Mouse (Mus musculus): Measurements from ENCODE around the gene Krt34. TPM values are rescaled to one million over a fixed set of nuclear protein-coding genes. Genes with fewer than 3 reads are reported as not detected.

The Krt34 gene
- polyA plus RNA-seq, 1 experiment from 2014 or later: not detected

- Histone ChIP-seq H3K27ac (ENCODE audit: low read depth) (no peak overlapping the region), H3K4me1 (replicated peaks; ENCODE audit: control insufficient read depth, insufficient read depth, low read length) (no peaks in the 10 kb centered on the region), H3K27me3 (replicated peaks; ENCODE audit: control insufficient read depth, insufficient read depth, low read length) (no peaks in the 10 kb centered on the region), H3K9me3 (ENCODE audit: control insufficient read depth, low read length) (no peaks in the 10 kb centered on the region), H3K9ac (ENCODE audit: low read length) (no peak overlapping the region), H3K4me2 (ENCODE audit: low read length) (no peak overlapping the region), H3K36me3 (ENCODE audit: control insufficient read depth, insufficient read depth, low read length) (no peaks in the 10 kb centered on the region), H3K4me3 (ENCODE audit: low read depth, low read length) (no peak overlapping the region)
- ATAC-seq (replicated peaks; ENCODE audit: low FRiP score, low TSS enrichment, low read depth) (no peak), DNase-seq (ENCODE audit: low spot score) (no peak)
- 90% methylated on average over 5 of the region's 5 CpGs for WGBS
Measured at GRCm38 (mm10) chr11:100008336-100008735, 33.0 kb downstream of the Krt34 start.

- no peaks in the 10 kb centered on the region for H3K27me3 ChIP-seq (replicated peaks; ENCODE audit: control insufficient read depth, insufficient read depth, low read length)
- H3K9ac ChIP-seq (ENCODE audit: low read length): no peak overlapping the region
- H3K4me2 ChIP-seq (ENCODE audit: low read length): no peak overlapping the region
- 0 out of 2 replicates have a peak, but pooled peaks cover 1% of the 10 kb centered on the region for H3K9me3 ChIP-seq (ENCODE audit: control insufficient read depth, low read length)
- no peaks in the 10 kb centered on the region for H3K36me3 ChIP-seq (ENCODE audit: control insufficient read depth, insufficient read depth, low read length)
- no peak overlapping the region for H3K27ac ChIP-seq (ENCODE audit: low read depth)
- DNase-seq (ENCODE audit: low spot score) (no peak), ATAC-seq (replicated peaks; ENCODE audit: low FRiP score, low TSS enrichment, low read depth) (no peak)
- no peaks in the 10 kb centered on the region for H3K4me1 ChIP-seq (replicated peaks; ENCODE audit: control insufficient read depth, insufficient read depth, low read length)
- no peak overlapping the region for H3K4me3 ChIP-seq (ENCODE audit: low read depth, low read length)
- WGBS: 56% methylated on average over 3 of the region's 3 CpGs
Measured at GRCm38 (mm10) chr11:100006624-100007023, 34.7 kb downstream of the Krt34 start.

GRCm38 (mm10) chr11:100005905-100006304 lies 35.4 kb downstream of the Krt34 start:
- Histone ChIP-seq H3K9me3 (ENCODE audit: control insufficient read depth, low read length) (0 out of 2 replicates have a peak, but pooled peaks cover 4% of the 10 kb centered on the region), H3K4me1 (replicated peaks; ENCODE audit: control insufficient read depth, insufficient read depth, low read length) (no peaks in the 10 kb centered on the region), H3K27ac (ENCODE audit: low read depth) (no peak overlapping the region), H3K9ac (ENCODE audit: low read length) (no peak overlapping the region), H3K4me2 (ENCODE audit: low read length) (no peak overlapping the region), H3K4me3 (ENCODE audit: low read depth, low read length) (no peak overlapping the region), H3K27me3 (replicated peaks; ENCODE audit: control insufficient read depth, insufficient read depth, low read length) (no peaks in the 10 kb centered on the region), H3K36me3 (ENCODE audit: control insufficient read depth, insufficient read depth, low read length) (no peaks in the 10 kb centered on the region)
- ATAC-seq (replicated peaks; ENCODE audit: low FRiP score, low TSS enrichment, low read depth): no peak
- DNase-seq (ENCODE audit: low spot score): no peak
- 81% methylated on average over 8 of the region's 8 CpGs for WGBS

- 19% methylated on average over 6 of the region's 6 CpGs for WGBS
- ATAC-seq (replicated peaks; ENCODE audit: low FRiP score, low TSS enrichment, low read depth): no peak
- no peak overlapping the region for H3K9ac ChIP-seq (ENCODE audit: low read length)
- no peak overlapping the region for H3K4me2 ChIP-seq (ENCODE audit: low read length)
- no peaks in the 10 kb centered on the region for H3K27me3 ChIP-seq (replicated peaks; ENCODE audit: control insufficient read depth, insufficient read depth, low read length)
- 0 out of 2 replicates have a peak, but pooled peaks cover 4% of the 10 kb centered on the region for H3K9me3 ChIP-seq (ENCODE audit: control insufficient read depth, low read length)
- no peak overlapping the region for H3K4me3 ChIP-seq (ENCODE audit: low read depth, low read length)
- peak; percentile 71 for DNase-seq (ENCODE audit: low spot score)
- H3K36me3 ChIP-seq (ENCODE audit: control insufficient read depth, insufficient read depth, low read length): no peaks in the 10 kb centered on the region
- H3K27ac ChIP-seq (ENCODE audit: low read depth): no peak overlapping the region
- H3K4me1 ChIP-seq (replicated peaks; ENCODE audit: control insufficient read depth, insufficient read depth, low read length): no peaks in the 10 kb centered on the region
Measured at GRCm38 (mm10) chr11:100004846-100005245, 36.5 kb downstream of the Krt34 start.

GRCm38 (mm10) chr11:99999091-99999490 lies 42.3 kb downstream of the Krt34 start:
- Histone ChIP-seq H3K36me3 (ENCODE audit: control insufficient read depth, insufficient read depth, low read length) (no peaks in the 10 kb centered on the region), H3K9me3 (ENCODE audit: control insufficient read depth, low read length) (0 out of 2 replicates have a peak, but pooled peaks cover 4% of the 10 kb centered on the region), H3K4me2 (ENCODE audit: low read length) (no peak overlapping the region), H3K9ac (ENCODE audit: low read length) (no peak overlapping the region), H3K4me3 (ENCODE audit: low read depth, low read length) (no peak overlapping the region), H3K27me3 (replicated peaks; ENCODE audit: control insufficient read depth, insufficient read depth, low read length) (0 out of 2 replicates have a peak, but pooled peaks cover 4% of the 10 kb centered on the region), H3K4me1 (replicated peaks; ENCODE audit: control insufficient read depth, insufficient read depth, low read length) (peaks cover 1% of the 10 kb centered on the region; the same call in 1 of the 2 replicates), H3K27ac (ENCODE audit: low read depth) (no peak overlapping the region)
- 94% methylated on average over 7 of the region's 7 CpGs for WGBS
- ATAC-seq (replicated peaks; ENCODE audit: low FRiP score, low TSS enrichment, low read depth) (no peak), DNase-seq (ENCODE audit: low spot score) (no peak)

- Histone ChIP-seq H3K4me1 (replicated peaks; ENCODE audit: control insufficient read depth, insufficient read depth, low read length) (peaks cover 3% of the 10 kb centered on the region; the same call in 1 of the 2 replicates), H3K36me3 (ENCODE audit: control insufficient read depth, insufficient read depth, low read length) (no peaks in the 10 kb centered on the region), H3K4me3 (ENCODE audit: low read depth, low read length) (no peak overlapping the region), H3K9ac (ENCODE audit: low read length) (no peak overlapping the region), H3K4me2 (ENCODE audit: low read length) (no peak overlapping the region), H3K27ac (ENCODE audit: low read depth) (no peak overlapping the region), H3K9me3 (ENCODE audit: control insufficient read depth, low read length) (no peaks in the 10 kb centered on the region), H3K27me3 (replicated peaks; ENCODE audit: control insufficient read depth, insufficient read depth, low read length) (0 out of 2 replicates have a peak, but pooled peaks cover 6% of the 10 kb centered on the region)
- WGBS: 25% methylated on average over 4 of the region's 4 CpGs
- DNase-seq (ENCODE audit: low spot score) (no peak), ATAC-seq (replicated peaks; ENCODE audit: low FRiP score, low TSS enrichment, low read depth) (no peak)
Measured at GRCm38 (mm10) chr11:99994384-99994661, 47.0 kb downstream of the Krt34 start.

GRCm38 (mm10) chr11:99993620-99994383 lies 47.6 kb downstream of the Krt34 start, which contains the start of gene Krtap17-1:
Krtap17-1 (minus strand) TSS chr11:99993994.
- H3K9me3 ChIP-seq (ENCODE audit: control insufficient read depth, low read length): no peaks in the 10 kb centered on the region
- ATAC-seq (replicated peaks; ENCODE audit: low FRiP score, low TSS enrichment, low read depth) (no peak), DNase-seq (ENCODE audit: low spot score) (no peak)
- peaks cover 3% of the 10 kb centered on the region; the same call in 1 of the 2 replicates for H3K4me1 ChIP-seq (replicated peaks; ENCODE audit: control insufficient read depth, insufficient read depth, low read length)
- 19% methylated on average over 26 of the region's 26 CpGs for WGBS
- H3K4me3 ChIP-seq (ENCODE audit: low read depth, low read length): no peak within 1 kb of the TSS
- H3K36me3 ChIP-seq (ENCODE audit: control insufficient read depth, insufficient read depth, low read length): no peaks in the 10 kb centered on the region
- H3K27ac ChIP-seq (ENCODE audit: low read depth): no peak within 1 kb of the TSS
- 0 out of 2 replicates have a peak, but pooled peaks cover 6% of the 10 kb centered on the region for H3K27me3 ChIP-seq (replicated peaks; ENCODE audit: control insufficient read depth, insufficient read depth, low read length)
- H3K4me2 ChIP-seq (ENCODE audit: low read length): peak within 1 kb of the TSS; percentile 1; the same call in 1 of the 2 replicates
- no peak within 1 kb of the TSS for H3K9ac ChIP-seq (ENCODE audit: low read length)

GRCm38 (mm10) chr11:99990571-99990970 lies 50.8 kb downstream of the Krt34 start:
- H3K4me2 ChIP-seq (ENCODE audit: low read length): no peak overlapping the region
- peaks cover 3% of the 10 kb centered on the region; the same call in 1 of the 2 replicates for H3K4me1 ChIP-seq (replicated peaks; ENCODE audit: control insufficient read depth, insufficient read depth, low read length)
- no peak overlapping the region for H3K9ac ChIP-seq (ENCODE audit: low read length)
- DNase-seq (ENCODE audit: low spot score): no peak
- no peak overlapping the region for H3K27ac ChIP-seq (ENCODE audit: low read depth)
- H3K9me3 ChIP-seq (ENCODE audit: control insufficient read depth, low read length): no peaks in the 10 kb centered on the region
- no peaks in the 10 kb centered on the region for H3K36me3 ChIP-seq (ENCODE audit: control insufficient read depth, insufficient read depth, low read length)
- 0 out of 2 replicates have a peak, but pooled peaks cover 6% of the 10 kb centered on the region for H3K27me3 ChIP-seq (replicated peaks; ENCODE audit: control insufficient read depth, insufficient read depth, low read length)
- WGBS: 81% methylated on average over 3 of the region's 3 CpGs
- no peak overlapping the region for H3K4me3 ChIP-seq (ENCODE audit: low read depth, low read length)
- ATAC-seq (replicated peaks; ENCODE audit: low FRiP score, low TSS enrichment, low read depth): no peak

All from intestine, embryonic 14.5 days (tissue).